Mouse (Mus musculus) lung, postnatal 10 days (tissue): ENCODE data around the gene Tmem255a.

Experiments
- DNase-seq: peaks from one replicate; pipeline ENCODE4 v3.0.0; 2021

Tmem255a gene

GRCm38 (mm10) chrX:38251851-38252571 is at the start of gene Tmem255a:
Tmem255a (minus strand) TSS chrX:38252439.
- peak; percentile 4 for DNase-seq

GRCm38 (mm10) chrX:38259610-38260009 is 7.4 kb upstream of the Tmem255a start:
- no peak for DNase-seq

- DNase-seq: peak; percentile 15
Observed at GRCm38 (mm10) chrX:38250352-38250950, 1.8 kb downstream of the Tmem255a start.

GRCm38 (mm10) chrX:38249640-38250351 is 2.4 kb downstream of the Tmem255a start:
- DNase-seq: peak; percentile 57

GRCm38 (mm10) chrX:38247601-38248000 is 4.6 kb downstream of the Tmem255a start:
- DNase-seq: no peak

GRCm38 (mm10) chrX:38247108-38247507 is 5.1 kb downstream of the Tmem255a start:
- DNase-seq: no peak

- DNase-seq: peak; percentile 38
Observed at GRCm38 (mm10) chrX:38237731-38238130, 14.5 kb downstream of the Tmem255a start.

- DNase-seq: no peak
Observed at GRCm38 (mm10) chrX:38229888-38230287, 22.4 kb downstream of the Tmem255a start.

- DNase-seq: no peak
Observed at GRCm38 (mm10) chrX:38222757-38223156, 29.5 kb downstream of the Tmem255a start.

GRCm38 (mm10) chrX:38217676-38217991 is 34.6 kb downstream of the Tmem255a start:
- DNase-seq: no peak

GRCm38 (mm10) chrX:38216986-38217675 is 35.1 kb downstream of the Tmem255a start:
- DNase-seq: no peak

GRCm38 (mm10) chrX:38207392-38207791 is 44.8 kb downstream of the Tmem255a start:
- DNase-seq: no peak

- peak; percentile 5 for DNase-seq
Observed at GRCm38 (mm10) chrX:38201816-38202215, 50.4 kb downstream of the Tmem255a start.

- no peak for DNase-seq
Observed at GRCm38 (mm10) chrX:38190458-38190764, 61.8 kb downstream of the Tmem255a start.

GRCm38 (mm10) chrX:38189552-38190457 is 62.4 kb downstream of the Tmem255a start, which contains the start of gene Zbtb33:
Zbtb33 (plus strand) TSS chrX:38189793.
- peak; percentile 91 for DNase-seq

GRCm38 (mm10) chrX:38185520-38185919 is 66.7 kb downstream of the Tmem255a start:
- DNase-seq: no peak

GRCm38 (mm10) chrX:38181608-38182258 is 70.5 kb downstream of the Tmem255a start:
- DNase-seq: peak; percentile 70

- peak; percentile 3 for DNase-seq
Observed at GRCm38 (mm10) chrX:38180656-38181607, 71.3 kb downstream of the Tmem255a start.

GRCm38 (mm10) chrX:38179891-38180310 is 72.3 kb downstream of the Tmem255a start:
- DNase-seq: peak; percentile 69

GRCm38 (mm10) chrX:38166592-38166991 is 85.6 kb downstream of the Tmem255a start:
- no peak for DNase-seq

- DNase-seq: no peak
Observed at GRCm38 (mm10) chrX:38166064-38166463, 86.2 kb downstream of the Tmem255a start.
